Mouse (Mus musculus): ENCODE results near the gene Ildr1. TPM values are rescaled to one million over a fixed set of nuclear protein-coding genes. Genes with fewer than 3 reads are reported as not detected.

Ildr1 gene
- polyA plus RNA-seq, 1 experiment from 2014 or later, result 10.7 TPM

DNA sequence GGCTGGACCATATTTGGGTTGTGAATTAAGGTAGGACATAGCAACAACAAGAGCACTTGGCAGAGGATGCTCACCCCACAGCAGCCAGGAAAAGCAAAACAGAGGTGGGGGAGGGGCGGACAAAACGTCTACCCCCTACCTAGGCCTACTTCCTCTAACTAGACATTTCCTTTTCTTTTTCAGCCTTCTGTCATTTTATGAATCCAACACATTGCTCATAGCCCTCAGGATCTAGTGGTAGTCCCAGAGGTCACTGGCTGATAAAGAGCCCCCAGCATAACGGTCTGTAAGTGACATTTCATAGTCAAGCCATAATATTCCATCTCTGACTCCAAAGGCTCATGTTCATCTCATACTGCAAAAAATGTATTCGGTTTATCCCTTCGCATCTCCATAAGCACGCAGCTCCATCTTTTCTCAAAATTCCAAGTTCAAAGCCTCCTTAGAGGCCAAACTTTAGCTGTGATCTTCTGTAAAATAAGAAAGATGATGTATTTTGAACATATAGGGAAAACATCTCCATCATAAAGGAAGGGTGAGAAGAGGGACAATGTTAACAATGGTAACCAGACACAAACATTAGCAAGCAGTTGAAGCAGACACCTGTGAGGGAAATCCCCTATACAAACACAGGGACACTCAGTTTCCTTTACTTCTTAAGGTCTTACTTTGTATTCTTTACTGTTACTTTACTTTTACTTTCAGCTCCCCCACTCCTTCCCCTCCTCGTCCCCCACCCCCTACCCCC, 19.1 kb upstream of the Ildr1 start:
- no peaks in the 10 kb centered on the region for H3K9me3 ChIP-seq (ENCODE audit: low read length)
- DNase-seq (ENCODE audit: low spot score) (no peak), ATAC-seq (no peak)
- no peaks in the 10 kb centered on the region for H3K27me3 ChIP-seq (replicated peaks; ENCODE audit: insufficient read depth, low read length)
- H3K4me3 ChIP-seq (ENCODE audit: low read depth, low read length), result no peak overlapping the region
- no peak overlapping the region for H3K27ac ChIP-seq (ENCODE audit: low read length)
- H3K36me3 ChIP-seq (ENCODE audit: insufficient read depth, low read length), result no peaks in the 10 kb centered on the region
- no peak for TF ChIP-seq CTCF (IDR thresholded peaks at IDR 0.05)
- TF ChIP-seq EP300 (IDR thresholded peaks at IDR 0.05), result no peak
- H3K4me2 ChIP-seq (replicated peaks; ENCODE audit: low read depth, low read length), result no peak overlapping the region
- 60% methylated on average over 7 of the region's 7 CpGs for WGBS
- no peaks in the 10 kb centered on the region for H3K4me1 ChIP-seq (ENCODE audit: insufficient read depth, low read depth, low read length)
- no peak overlapping the region for H3K9ac ChIP-seq (replicated peaks; ENCODE audit: low read depth)

GRCm38 (mm10) chr16:36675304-36675703, 18.5 kb upstream of the Ildr1 start:
- Histone ChIP-seq H3K4me1 (ENCODE audit: insufficient read depth, low read depth, low read length) (no peaks in the 10 kb centered on the region), H3K4me3 (ENCODE audit: low read depth, low read length) (no peak overlapping the region), H3K9ac (replicated peaks; ENCODE audit: low read depth) (no peak overlapping the region), H3K4me2 (replicated peaks; ENCODE audit: low read depth, low read length) (no peak overlapping the region), H3K27ac (ENCODE audit: low read length) (no peak overlapping the region), H3K36me3 (ENCODE audit: insufficient read depth, low read length) (no peaks in the 10 kb centered on the region), H3K9me3 (ENCODE audit: low read length) (no peaks in the 10 kb centered on the region), H3K27me3 (replicated peaks; ENCODE audit: insufficient read depth, low read length) (no peaks in the 10 kb centered on the region)
- 35% methylated on average over 2 of the region's 2 CpGs for WGBS
- ATAC-seq, result peak; percentile 33; the same call in 1 of the 2 replicates
- TF ChIP-seq EP300 (IDR thresholded peaks at IDR 0.05) (no peak), CTCF (IDR thresholded peaks at IDR 0.05) (no peak)
- DNase-seq (ENCODE audit: low spot score), result no peak

DNA sequence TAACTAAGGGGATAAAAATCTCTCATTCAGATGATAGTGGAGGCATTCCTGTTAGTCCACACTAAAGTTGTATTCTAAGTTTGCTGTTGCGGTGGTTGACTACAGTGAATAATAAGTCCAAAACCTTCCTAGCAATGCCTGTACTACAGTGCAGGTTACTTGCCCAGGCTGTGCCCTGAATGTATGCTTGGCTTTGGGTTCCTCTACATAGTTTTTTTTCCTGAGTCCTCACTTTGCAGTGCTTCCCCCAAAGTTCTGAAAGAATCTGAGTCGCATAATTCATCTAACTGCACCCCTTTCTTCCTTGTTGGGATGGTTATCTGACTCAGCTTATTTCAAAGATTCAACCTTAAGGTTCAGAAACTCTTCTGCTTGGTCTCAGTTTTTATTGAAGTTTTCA, 17.9 kb upstream of the Ildr1 start:
- no peaks in the 10 kb centered on the region for H3K4me1 ChIP-seq (ENCODE audit: insufficient read depth, low read depth, low read length)
- no peak overlapping the region for H3K4me2 ChIP-seq (replicated peaks; ENCODE audit: low read depth, low read length)
- no peaks in the 10 kb centered on the region for H3K27me3 ChIP-seq (replicated peaks; ENCODE audit: insufficient read depth, low read length)
- no peaks in the 10 kb centered on the region for H3K36me3 ChIP-seq (ENCODE audit: insufficient read depth, low read length)
- no peak overlapping the region for H3K9ac ChIP-seq (replicated peaks; ENCODE audit: low read depth)
- no peaks in the 10 kb centered on the region for H3K9me3 ChIP-seq (ENCODE audit: low read length)
- WGBS, result 82% methylated on average over 2 of the region's 2 CpGs
- no peak for DNase-seq (ENCODE audit: low spot score)
- TF ChIP-seq CTCF (IDR thresholded peaks at IDR 0.05) (no peak), EP300 (IDR thresholded peaks at IDR 0.05) (no peak)
- H3K27ac ChIP-seq (ENCODE audit: low read length), result no peak overlapping the region
- no peak overlapping the region for H3K4me3 ChIP-seq (ENCODE audit: low read depth, low read length)
- ATAC-seq, result no peak

GRCm38 (mm10) chr16:36681829-36682228, 11.9 kb upstream of the Ildr1 start:
- Histone ChIP-seq H3K4me2 (replicated peaks; ENCODE audit: low read depth, low read length) (no peak overlapping the region), H3K9me3 (ENCODE audit: low read length) (no peaks in the 10 kb centered on the region), H3K4me3 (ENCODE audit: low read depth, low read length) (no peak overlapping the region), H3K4me1 (ENCODE audit: insufficient read depth, low read depth, low read length) (no peaks in the 10 kb centered on the region), H3K27me3 (replicated peaks; ENCODE audit: insufficient read depth, low read length) (no peaks in the 10 kb centered on the region), H3K9ac (replicated peaks; ENCODE audit: low read depth) (no peak overlapping the region), H3K27ac (ENCODE audit: low read length) (no peak overlapping the region), H3K36me3 (ENCODE audit: insufficient read depth, low read length) (no peaks in the 10 kb centered on the region)
- ATAC-seq, result no peak
- TF ChIP-seq EP300 (IDR thresholded peaks at IDR 0.05), result no peak
- no peak for TF ChIP-seq CTCF (IDR thresholded peaks at IDR 0.05)
- WGBS, result 93% methylated on average over 3 of the region's 3 CpGs
- DNase-seq (ENCODE audit: low spot score), result no peak

DNA sequence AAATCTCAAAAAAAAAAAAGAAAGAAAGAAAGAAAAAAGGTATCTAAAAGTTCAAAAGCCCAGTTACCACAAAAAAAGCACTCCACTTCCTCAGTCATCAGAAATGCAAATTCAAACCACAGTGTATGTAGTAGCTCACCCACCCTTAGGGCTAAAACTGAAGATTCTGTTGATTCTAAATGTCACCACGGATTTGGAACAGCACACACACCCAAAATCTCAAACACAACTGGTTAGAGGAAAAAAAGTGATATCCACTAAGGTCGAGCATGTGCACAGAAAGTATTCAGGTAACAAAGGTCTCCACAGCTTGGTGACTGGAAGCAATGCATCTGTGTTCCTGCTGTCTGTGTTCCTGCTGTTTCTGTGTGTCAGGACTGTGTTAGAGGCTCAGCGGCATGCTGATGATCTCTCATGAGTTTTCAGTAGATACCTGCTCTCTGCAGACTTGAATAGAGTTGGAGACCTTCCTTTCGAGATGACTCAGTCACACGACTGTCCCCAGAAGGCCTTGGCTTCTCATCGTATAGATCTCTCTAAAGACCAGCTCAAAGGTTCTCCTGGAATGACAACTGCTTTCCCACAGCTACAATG, 9.4 kb upstream of the Ildr1 start:
- Histone ChIP-seq H3K4me3 (ENCODE audit: low read depth, low read length) (no peak overlapping the region), H3K4me1 (ENCODE audit: insufficient read depth, low read depth, low read length) (no peaks in the 10 kb centered on the region), H3K36me3 (ENCODE audit: insufficient read depth, low read length) (no peaks in the 10 kb centered on the region), H3K27me3 (replicated peaks; ENCODE audit: insufficient read depth, low read length) (no peaks in the 10 kb centered on the region), H3K9ac (replicated peaks; ENCODE audit: low read depth) (no peak overlapping the region), H3K27ac (ENCODE audit: low read length) (no peak overlapping the region), H3K9me3 (ENCODE audit: low read length) (no peaks in the 10 kb centered on the region), H3K4me2 (replicated peaks; ENCODE audit: low read depth, low read length) (no peak overlapping the region)
- TF ChIP-seq CTCF (IDR thresholded peaks at IDR 0.05) (no peak), EP300 (IDR thresholded peaks at IDR 0.05) (no peak)
- no peak for ATAC-seq
- 75% methylated on average over 6 of the region's 6 CpGs for WGBS
- DNase-seq (ENCODE audit: low spot score), result no peak

DNA sequence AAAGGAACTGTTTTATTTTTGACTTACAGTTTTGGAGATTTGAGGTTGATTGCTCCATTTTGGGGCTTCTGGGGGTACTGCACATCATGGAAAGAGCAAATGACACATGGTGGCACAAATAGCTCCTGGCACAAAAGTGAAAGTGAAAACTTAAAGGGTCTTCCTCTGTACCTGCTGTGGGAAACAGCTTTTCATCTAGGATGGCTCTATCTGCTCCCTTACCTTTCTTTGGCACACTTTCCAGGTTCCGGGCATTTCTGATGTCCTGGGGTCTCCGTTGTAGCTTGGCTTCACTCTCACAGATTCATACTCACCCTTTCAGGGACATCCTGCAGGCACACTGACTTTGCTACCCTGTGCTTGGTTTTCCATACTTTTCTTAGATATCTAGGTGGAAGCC, 5.7 kb upstream of the Ildr1 start:
- Histone ChIP-seq H3K4me3 (ENCODE audit: low read depth, low read length) (no peak overlapping the region), H3K4me1 (ENCODE audit: insufficient read depth, low read depth, low read length) (no peaks in the 10 kb centered on the region), H3K9me3 (ENCODE audit: low read length) (no peaks in the 10 kb centered on the region), H3K27me3 (replicated peaks; ENCODE audit: insufficient read depth, low read length) (no peaks in the 10 kb centered on the region), H3K9ac (replicated peaks; ENCODE audit: low read depth) (no peak overlapping the region), H3K36me3 (ENCODE audit: insufficient read depth, low read length) (no peaks in the 10 kb centered on the region), H3K27ac (ENCODE audit: low read length) (no peak overlapping the region), H3K4me2 (replicated peaks; ENCODE audit: low read depth, low read length) (no peak overlapping the region)
- ATAC-seq, result no peak
- WGBS, result 97% methylated on average over 2 of the region's 2 CpGs
- TF ChIP-seq CTCF (IDR thresholded peaks at IDR 0.05) (no peak), EP300 (IDR thresholded peaks at IDR 0.05) (no peak)
- no peak for DNase-seq (ENCODE audit: low spot score)
